Mouse (Mus musculus) spleen, adult 2 months (tissue): Measurements from ENCODE around the gene Syt5. TPM values are rescaled to one million over a fixed set of nuclear protein-coding genes. Genes with fewer than 3 reads are reported as not detected.

Experiments used
- DNase-seq, 2 experiments: peaks; one replicate each; pipeline versions ENCODE4 v3.0.0 to v3.0.0-alpha.2; 2012 to 2021; ENCODE audit warnings: low spot score in 2 of 2, low read depth in 1 of 2
- H3K27ac ChIP-seq: fragments of 200-500 bp; 2 replicates; pipeline ENCODE4 v1.5.1; 2012; ENCODE audit warnings: low read length, inconsistent platforms; ENCODE audit not compliant: insufficient read depth
- H3K27me3 ChIP-seq: fragments of 200-500 bp; 2 replicates; pipeline ENCODE4 v1.6.1; 2012; ENCODE audit warnings: mild to moderate bottlenecking, moderate library complexity, low read length, inconsistent platforms; ENCODE audit not compliant: control insufficient read depth, insufficient read depth
- H3K36me3 ChIP-seq: fragments of 200-500 bp; 2 replicates; pipeline ENCODE4 v1.6.1; 2012; ENCODE audit warnings: mild to moderate bottlenecking, low read length, inconsistent platforms; ENCODE audit not compliant: control insufficient read depth, insufficient read depth
- H3K4me1 ChIP-seq: fragments of 200-500 bp; 2 replicates; pipeline ENCODE4 v1.6.1; 2011; ENCODE audit warnings: inconsistent platforms; ENCODE audit not compliant: control insufficient read depth, insufficient read depth, insufficient read length
- H3K4me3 ChIP-seq: fragments of 200-500 bp; 2 replicates; pipeline ENCODE4 v1.5.1; 2011; ENCODE audit warnings: mild to moderate bottlenecking, inconsistent platforms; ENCODE audit not compliant: insufficient read depth, insufficient read length; ENCODE audit errors: extremely low read depth
- CTCF ChIP-seq: fragments of 200-500 bp; IDR thresholded peaks from 2 replicates; pipeline ENCODE4 v1.5.1; 2011; ENCODE audit warnings: mild to moderate bottlenecking, inconsistent platforms; ENCODE audit not compliant: insufficient read depth, insufficient read length, insufficient replicate concordance; ENCODE audit errors: extremely low read depth
- POLR2A ChIP-seq: fragments of 200-500 bp; IDR thresholded peaks from 2 replicates; pipeline ENCODE4 v1.6.1; 2011; ENCODE audit warnings: low read depth, low read length, inconsistent platforms
- WGBS: fragments of 180-500 bp; shearing (Covaris S2); methylation state at CpG from one replicate; pipeline ENCODE4 v1.1.7; 2018; 5-methylcytosine and 5-hydroxymethylcytosine counted together
- polyA plus RNA-seq: library from polyadenylated mRNA; depleted of rRNA; stranded (reverse); fragments of >200 nt; gene quantifications from 2 replicates; pipeline ENCODE4 v1.2.3, GENCODE M21; 2012

Syt5 gene
- polyA plus RNA-seq, 1 experiment = 0.21 TPM

DNA sequence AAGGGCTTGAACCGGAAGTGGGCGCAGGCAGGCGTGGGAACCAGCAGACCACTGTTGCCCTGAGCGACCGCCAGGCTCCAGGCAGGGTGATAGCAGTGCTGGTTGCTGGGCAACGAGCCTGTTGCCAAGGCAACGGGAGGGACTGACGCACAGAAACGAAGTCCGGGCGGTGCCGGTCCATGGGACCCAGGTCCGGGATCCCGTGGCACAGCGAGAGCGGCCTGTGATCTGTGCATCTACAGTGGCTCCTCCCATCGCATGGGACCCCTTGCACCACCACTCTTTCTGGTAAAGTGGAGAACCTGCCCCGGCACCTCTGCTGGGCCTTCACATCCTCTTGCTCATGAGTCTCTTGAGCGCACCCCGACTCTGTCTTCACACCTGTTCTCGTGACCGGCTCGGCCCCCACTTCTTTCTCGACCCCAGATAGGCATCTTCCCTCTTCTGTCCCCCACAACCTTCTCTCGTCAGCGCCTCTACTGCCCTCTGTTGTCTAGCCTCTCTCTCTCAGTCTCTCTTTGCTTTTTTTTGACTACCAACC, 680 bp downstream of the Syt5 start:
- no peak for TF ChIP-seq CTCF
- no peak for TF ChIP-seq POLR2A
- Histone ChIP-seq H3K27me3 (no peaks in the 10 kb centered on the region), H3K36me3 (no peaks in the 10 kb centered on the region), H3K27ac (no peak overlapping the region), H3K4me3 (no peak overlapping the region), H3K4me1 (no peaks in the 10 kb centered on the region; the same call in 1 of the 2 replicates)
- 6% methylated on average over 26 of the region's 26 CpGs for WGBS
- no peak for DNase-seq

DNA sequence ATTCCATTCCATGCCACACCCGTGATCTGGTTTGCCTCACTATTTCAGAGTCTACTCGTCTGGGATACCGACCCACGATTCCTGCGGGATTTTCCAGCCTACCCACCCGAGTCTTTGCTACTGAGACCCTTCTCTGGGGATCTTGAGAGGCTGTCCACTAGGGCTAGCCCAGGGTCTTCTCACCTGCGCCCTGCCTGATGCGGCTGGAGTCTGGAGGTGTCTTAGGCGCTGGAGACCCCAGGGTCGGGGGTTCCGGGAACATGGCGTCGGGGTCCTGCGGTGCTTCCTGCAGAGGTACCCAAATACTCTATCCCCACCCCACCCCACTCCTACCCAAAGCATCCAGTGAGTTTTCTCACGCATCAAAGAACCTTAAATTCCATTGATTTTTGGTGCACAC, 1.3 kb downstream of the Syt5 start:
- no peak for TF ChIP-seq POLR2A
- TF ChIP-seq CTCF = no peak
- WGBS = 74% methylated on average over 15 of the region's 15 CpGs
- H3K27me3 ChIP-seq = no peaks in the 10 kb centered on the region
- H3K4me1 ChIP-seq = no peaks in the 10 kb centered on the region; the same call in 1 of the 2 replicates
- DNase-seq = no peak
- no peak overlapping the region for H3K27ac ChIP-seq
- H3K4me3 ChIP-seq = no peak overlapping the region
- no peaks in the 10 kb centered on the region for H3K36me3 ChIP-seq

DNA sequence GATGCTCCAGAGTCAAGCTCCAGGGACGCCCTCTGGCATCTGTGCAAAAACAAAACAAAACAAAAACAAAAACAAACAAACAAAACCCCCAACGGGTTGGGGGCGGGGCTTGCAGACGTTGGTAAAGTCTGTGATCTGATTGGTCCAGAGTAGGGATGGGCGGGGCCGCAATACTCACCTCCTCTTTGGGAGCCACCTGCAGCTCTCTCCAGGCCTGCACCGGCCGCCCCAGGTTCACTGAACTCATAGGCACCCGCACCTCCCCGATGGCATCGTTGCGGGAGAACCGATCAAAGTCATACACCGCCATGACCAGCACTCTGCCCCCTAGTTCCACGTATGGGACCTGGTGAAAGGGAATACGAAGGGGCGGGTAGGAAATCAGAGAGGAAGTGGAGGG, 5.3 kb downstream of the Syt5 start:
- TF ChIP-seq POLR2A (no peak), CTCF (no peak)
- Histone ChIP-seq H3K27me3 (no peaks in the 10 kb centered on the region), H3K27ac (no peak overlapping the region), H3K4me3 (no peak overlapping the region), H3K4me1 (no peaks in the 10 kb centered on the region), H3K36me3 (no peaks in the 10 kb centered on the region)
- DNase-seq = no peak
- 56% methylated on average over 17 of the region's 17 CpGs for WGBS

DNA sequence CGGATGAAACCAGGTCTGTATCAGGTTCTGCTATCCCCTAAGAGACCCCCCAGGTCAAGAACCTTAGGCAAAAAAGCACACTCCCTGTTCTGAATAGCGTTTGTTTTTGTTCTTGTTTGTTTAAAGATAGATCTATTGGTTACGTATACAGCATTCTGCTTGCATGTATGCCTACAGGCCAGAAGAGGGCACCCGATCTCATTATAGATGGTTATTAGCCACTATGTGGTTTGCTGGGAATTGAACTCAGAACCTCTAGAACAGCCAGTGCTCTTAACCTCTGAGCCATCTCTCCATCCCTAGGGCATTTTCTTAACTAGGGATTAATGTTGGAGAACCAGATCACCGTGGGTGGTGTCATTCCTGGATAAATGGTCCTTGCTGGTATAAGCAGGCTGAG, 6.0 kb downstream of the Syt5 start:
- no peak overlapping the region for H3K4me3 ChIP-seq
- 68% methylated on average over 5 of the region's 5 CpGs for WGBS
- DNase-seq = no peak

DNA sequence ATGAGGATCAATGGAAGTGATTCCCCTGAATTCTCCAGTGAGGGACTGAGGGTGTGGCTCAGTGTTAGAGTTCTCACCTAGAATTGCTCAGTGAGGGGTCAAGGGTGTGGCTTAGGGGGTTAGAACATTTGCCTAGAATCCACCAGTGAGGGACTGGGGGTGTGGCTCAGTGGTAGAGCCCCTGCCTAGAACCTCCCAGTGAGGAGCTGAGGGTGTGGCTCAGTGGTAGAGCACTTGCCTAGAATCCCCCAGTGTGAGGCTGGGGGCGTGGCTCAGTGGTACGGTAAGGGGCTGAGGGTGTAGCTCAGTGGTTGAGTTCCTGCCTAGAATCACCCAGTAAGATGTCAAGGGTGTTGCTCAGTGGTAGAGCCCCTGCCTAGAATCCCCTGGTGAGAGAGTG, 8.3 kb downstream of the Syt5 start:
- Histone ChIP-seq H3K27me3 (no peaks in the 10 kb centered on the region), H3K27ac (no peak overlapping the region), H3K4me1 (no peaks in the 10 kb centered on the region), H3K4me3 (no peak overlapping the region), H3K36me3 (no peaks in the 10 kb centered on the region)
- TF ChIP-seq POLR2A (no peak), CTCF (no peak)
- 88% methylated on average over 2 of the region's 2 CpGs for WGBS
- DNase-seq = no peak

More for the DNA sequence above, 6.0 kb downstream of the Syt5 start:
- H3K36me3 ChIP-seq = no peaks in the 10 kb centered on the region
- H3K27me3 ChIP-seq = no peaks in the 10 kb centered on the region
- no peaks in the 10 kb centered on the region for H3K4me1 ChIP-seq
- no peak for TF ChIP-seq POLR2A
- TF ChIP-seq CTCF = no peak
- H3K27ac ChIP-seq = no peak overlapping the region

GRCm38 (mm10) chr7:4537181-4537580, 10.2 kb downstream of the Syt5 start:
- Histone ChIP-seq H3K27me3 (peaks cover 2% of the 10 kb centered on the region), H3K36me3 (no peaks in the 10 kb centered on the region), H3K4me1 (no peaks in the 10 kb centered on the region), H3K27ac (no peak overlapping the region), H3K4me3 (no peak overlapping the region)
- 51% methylated on average over 4 of the region's 4 CpGs for WGBS
- DNase-seq = no peak
- TF ChIP-seq POLR2A (no peak), CTCF (no peak)

DNA sequence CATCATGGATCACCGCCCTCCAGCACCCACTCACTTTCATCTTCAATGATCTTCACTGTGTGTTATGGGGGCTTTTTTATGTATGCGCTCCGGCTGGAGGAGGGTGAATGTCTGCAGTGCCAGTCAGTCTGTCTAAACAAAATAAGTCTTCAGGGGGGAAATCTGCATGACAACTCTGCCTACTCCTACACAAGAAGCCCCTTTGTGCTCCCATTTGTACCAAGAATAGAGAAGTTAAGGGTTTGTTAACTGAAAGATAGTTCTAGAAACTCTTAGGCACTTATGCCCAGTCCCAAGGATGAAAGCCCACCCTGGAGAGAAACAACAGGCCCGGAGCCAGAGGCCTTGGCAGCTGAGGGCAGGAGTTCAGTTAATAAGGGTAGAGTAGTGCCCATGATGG, 11.0 kb downstream of the Syt5 start:
- Histone ChIP-seq H3K36me3 (no peaks in the 10 kb centered on the region), H3K4me3 (no peak overlapping the region), H3K4me1 (no peaks in the 10 kb centered on the region), H3K27me3 (peaks cover 4% of the 10 kb centered on the region), H3K27ac (no peak overlapping the region)
- TF ChIP-seq CTCF (no peak), POLR2A (no peak)
- WGBS = 87% methylated on average over 4 of the region's 4 CpGs
- DNase-seq = no peak
